Mouse (Mus musculus): ENCODE data around the gene Txndc2.

Txndc2 gene

DNA sequence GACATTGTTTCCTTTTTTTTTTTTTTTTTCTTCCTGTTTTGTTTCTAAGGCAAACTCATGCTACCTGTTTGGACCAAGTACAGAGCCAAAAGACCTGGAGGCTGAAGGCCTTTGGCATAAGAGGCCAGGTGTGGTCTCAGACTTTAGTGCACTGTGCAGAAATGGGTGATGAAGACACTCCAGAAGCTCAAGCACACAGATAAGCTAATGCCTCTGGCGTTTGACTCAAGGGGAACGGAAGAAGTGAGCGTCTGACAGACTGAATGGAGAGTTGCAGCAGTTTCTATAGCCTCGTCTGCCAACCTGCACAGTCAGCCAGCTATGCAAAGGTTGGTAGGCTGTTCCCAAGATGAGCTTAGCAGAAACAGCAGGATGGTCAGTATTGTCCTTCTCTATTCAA, 13.6 kb upstream of the Txndc2 start:
- DNase-seq: no peak

DNA sequence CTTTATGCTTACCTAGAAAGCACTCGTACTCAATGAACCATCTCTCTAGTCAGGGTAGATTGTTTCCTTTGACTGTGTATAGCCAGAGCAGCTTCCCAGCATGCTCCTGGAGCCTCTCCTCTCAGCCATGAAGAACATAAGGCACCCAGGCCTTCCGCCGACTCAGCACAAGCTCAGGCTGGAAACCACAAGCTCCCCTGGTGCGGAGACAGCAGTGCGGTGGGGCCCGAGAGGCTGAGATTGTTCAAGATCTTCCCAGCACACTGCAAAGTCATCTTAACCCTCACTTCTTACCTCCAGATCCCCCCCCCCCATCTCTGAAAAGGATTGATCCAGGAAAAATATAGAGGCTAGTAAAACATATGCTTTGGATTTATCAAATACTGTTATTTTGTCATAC, 8.6 kb upstream of the Txndc2 start:
- DNase-seq: no peak

DNA sequence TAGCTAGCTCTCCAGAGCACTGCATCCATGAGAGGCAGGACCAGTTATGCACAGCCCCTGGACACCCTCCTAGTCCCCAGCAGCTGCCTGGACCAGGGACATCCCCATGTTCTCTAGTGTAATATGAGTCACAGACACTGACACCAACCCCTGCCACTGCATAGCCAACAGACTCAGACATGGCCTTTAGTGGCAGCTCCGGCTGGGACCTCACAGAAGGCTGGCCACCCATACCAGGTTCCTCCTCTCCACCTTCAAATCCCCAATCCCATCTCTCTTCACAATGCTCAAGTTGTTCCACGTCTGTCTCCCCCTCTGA, 7.2 kb upstream of the Txndc2 start:
- no peak for DNase-seq

DNA sequence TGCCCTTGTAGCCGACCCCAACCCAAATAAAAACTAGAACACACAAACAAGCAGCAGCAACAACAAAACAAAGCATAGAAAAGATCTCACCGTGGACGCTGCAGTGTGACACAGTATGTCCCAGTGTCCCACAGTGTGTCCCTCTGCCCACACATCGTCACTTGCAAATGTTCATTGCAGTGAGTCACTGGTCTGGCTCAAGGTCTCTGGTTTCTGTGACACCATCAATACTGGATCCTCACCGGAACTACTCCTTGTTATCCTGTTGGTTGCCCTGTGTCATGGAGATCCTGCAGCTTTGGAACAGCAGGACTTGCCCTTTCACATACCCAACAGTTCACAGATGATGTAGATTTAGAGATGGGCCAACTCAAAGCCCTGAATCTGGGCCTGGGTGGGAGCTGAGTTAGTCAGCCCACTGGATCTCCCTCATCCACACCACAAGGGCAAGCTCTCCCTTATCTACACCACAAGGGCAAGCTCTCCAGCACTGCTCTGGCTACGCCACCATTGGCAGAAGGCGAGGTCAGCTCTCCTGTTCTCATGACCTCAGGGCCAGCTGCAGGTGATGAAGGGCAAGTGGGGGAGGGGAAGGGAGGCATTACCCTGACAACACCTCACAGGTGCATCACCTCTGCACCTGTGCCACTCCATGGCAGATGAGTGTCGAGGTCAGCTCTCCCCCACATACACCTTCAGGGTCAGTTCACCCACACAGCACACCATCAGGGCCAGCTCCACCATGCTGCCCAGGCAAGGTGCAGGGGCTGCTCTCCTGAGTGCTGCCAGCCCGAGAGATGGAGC, 6.6 kb upstream of the Txndc2 start:
- DNase-seq: no peak

- no peak for DNase-seq
Observed at GRCm38 (mm10) chr17:65647961-65648360, 6.0 kb upstream of the Txndc2 start.

DNA sequence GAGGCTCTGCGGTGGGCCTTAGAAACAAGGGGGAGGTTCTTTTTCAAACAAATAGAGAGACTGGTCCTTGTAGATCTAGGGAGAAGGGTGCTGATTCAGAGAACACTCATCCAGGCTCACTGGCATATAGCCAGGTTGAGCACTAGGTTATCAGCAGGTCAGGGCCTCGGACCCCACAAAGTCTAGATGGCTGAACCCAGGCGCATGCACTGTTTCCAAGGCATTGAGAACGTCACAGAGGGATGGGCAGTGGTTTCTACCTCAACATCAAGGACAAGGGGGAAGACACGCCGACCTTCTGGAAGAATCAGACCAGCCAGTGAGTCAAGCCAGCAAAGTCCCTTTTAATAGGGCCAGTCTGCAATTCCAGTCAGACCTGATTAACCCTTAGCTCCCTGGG, 5.3 kb upstream of the Txndc2 start:
- peak; percentile 63 for DNase-seq

- peak; percentile 85 for DNase-seq
Observed at GRCm38 (mm10) chr17:65643579-65643978, 1.6 kb upstream of the Txndc2 start.

DNA sequence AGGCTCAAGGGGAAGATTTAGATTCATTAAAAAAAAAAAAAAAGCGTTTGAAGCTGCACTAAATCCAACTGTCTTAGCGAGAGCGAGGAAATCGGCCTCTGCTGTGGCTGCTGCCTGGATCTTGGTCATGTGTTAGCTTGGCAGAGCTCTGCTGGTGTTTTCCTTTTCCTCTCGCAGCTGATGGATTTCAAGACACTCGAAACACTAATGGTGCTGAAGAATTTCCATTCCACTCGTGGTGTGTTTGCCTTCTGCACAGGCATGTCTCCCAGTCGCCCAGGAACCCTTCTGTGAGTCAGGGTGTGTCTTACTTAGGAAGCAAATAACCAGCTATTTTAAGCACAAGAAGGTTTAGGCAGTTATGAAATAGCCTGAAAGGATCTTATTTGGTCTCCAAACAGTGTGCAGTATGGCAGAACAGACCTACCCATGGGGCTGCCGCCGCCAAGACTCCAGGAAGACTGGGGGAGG, 1.1 kb upstream of the Txndc2 start:
- peak; percentile 89 for DNase-seq

DNA sequence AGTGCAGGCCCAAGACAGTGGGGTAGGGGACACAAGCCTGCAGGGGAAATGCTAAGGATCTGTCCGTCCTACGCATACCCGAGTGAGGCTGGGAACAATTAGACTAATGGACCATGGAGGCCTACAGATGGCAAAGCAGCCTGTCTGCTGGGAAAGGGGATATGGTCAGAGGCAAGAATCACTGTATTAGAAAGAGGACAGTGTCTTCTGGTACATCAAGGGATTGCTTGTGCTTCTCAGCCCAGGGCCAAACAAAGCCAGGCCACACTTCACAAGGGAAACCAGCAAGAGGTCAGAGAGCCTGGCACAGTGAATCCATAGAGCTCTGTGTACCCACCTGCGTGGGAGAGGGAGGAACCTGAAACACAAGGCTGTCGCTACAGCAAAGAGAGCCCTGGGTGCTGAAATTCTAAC, 617 bp upstream of the Txndc2 start:
- DNase-seq: no peak

- peak; percentile 31 for DNase-seq
Observed at GRCm38 (mm10) chr17:65639144-65639543, 2.8 kb downstream of the Txndc2 start.

DNA sequence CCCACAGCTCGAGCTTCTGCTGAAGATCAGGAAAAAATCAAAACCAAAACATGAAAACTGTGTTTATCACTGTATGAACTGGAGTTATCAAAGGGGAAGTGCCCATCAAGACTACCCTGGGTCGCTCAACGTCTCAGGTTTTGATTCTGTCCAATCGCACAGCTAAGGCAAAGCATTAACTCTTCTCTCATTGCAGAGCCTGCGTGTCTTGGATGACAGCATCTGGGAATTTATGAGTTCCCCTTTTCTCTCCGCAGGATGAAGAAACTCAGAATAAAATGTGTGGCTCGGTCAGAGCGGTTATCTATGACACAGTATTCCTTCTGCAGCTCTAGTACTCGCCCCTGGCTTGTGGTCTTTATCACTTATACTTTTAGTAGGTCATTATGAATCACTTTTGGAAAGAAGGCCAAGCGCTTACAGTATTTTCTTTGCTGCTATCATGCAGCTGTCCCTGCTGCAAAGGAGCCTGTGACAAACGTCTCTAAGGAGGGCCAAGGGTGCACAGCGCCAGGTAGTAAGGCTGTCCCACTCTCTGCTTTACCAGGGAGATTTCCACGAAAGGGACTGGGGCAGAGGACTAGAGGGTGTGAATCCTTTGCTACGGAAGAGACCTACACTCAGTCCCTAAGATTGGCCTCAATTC, 6.1 kb downstream of the Txndc2 start:
- DNase-seq: peak; percentile 35

- DNase-seq: peak; percentile 80
Observed at GRCm38 (mm10) chr17:65629943-65630342, 12.0 kb downstream of the Txndc2 start.

DNA sequence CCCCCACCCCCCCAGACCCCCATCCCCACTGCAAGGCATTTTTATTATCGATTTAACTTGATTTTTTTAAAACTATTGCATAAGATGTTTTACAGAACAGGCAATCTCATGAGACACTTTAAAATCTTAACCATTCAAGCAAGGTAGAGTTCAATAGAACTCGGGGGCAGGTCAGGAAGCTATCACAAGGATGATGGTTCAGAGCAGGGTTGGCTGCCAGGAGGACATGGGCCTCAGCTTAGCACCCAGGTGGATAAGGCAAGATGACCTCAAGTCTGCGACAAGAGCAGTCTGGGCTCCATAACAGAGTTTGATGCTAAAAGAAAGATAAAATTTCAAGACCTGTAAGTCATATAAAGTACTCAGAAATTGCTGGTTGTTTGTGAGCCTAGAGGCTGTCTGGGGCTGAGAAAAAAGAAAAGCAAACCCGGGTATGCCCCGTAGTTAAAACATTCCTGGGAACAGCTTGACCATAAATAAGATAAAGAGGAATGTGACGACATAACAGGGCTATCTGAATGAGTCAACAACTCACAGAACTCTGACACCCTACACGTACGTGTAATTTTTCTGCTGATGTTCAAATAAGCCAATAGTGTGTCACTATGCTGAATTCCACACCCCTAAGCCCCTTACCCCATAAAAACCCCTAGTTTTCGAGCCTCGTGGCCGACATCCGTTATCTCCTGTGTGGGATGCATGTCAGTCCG, 13.0 kb downstream of the Txndc2 start:
- peak; percentile 66 for DNase-seq

GRCm38 (mm10) chr17:65626301-65626700, 15.7 kb downstream of the Txndc2 start:
- peak; percentile 53 for DNase-seq

DNA sequence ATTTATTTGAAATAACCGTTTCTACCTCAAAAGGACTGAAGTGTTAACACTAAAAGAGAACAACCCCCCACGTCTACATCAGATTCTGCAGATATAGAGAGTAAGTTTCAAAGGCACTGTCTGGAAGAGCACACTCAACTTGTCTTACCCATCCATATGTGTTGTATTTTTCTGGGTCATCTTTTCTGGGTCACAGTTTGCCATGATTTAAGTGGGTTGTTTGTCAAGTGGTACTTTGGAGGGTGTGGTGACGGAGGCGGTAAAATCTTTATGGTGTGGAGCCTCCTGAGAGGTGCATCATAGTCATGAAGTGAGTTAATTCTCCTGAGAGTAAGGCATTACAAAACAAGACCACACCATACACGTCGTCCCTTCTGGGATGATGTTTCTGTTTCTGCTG, 16.4 kb downstream of the Txndc2 start:
- DNase-seq: peak; percentile 41

GRCm38 (mm10) chr17:65623130-65623529, 18.8 kb downstream of the Txndc2 start:
- DNase-seq: no peak

- no peak for DNase-seq
Observed at GRCm38 (mm10) chr17:65618431-65618830, 23.5 kb downstream of the Txndc2 start.

DNA sequence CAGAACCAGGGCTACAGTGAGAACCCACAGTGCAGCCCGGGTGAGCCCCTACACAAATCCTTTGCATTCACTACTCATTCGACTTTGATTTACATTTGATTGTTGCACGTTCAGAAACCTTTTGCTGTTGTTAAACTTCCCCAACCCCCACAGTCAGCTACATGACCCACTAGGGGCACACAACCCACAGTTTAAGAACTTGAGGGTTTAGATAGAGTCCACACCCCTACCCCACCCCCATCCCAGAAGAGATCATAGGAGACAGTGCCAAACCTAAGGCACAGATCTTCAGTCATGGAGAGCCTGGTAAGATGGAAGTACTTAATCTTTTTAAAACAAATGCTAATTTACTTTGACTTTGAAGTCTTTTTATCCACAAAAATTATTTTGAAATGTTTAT, 26.3 kb downstream of the Txndc2 start:
- DNase-seq: peak; percentile 76

DNA sequence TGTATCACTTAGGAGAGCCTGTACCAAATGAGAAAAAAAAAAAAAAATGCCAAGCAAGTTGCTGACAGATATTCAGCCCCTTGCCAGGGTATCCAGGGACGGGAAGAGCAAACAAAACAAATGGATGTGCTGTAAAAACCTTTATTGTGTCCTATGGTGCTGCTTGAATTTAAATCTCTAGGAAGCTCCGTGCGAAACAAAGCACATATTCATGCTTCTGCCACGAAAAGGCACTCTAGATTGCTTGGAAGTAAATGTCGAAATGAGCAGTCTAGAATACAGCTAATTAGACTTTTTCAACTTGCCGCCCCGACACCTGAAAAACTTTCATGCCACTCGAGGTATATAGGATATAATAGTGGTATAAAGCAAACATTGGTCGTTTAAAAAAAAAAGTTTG, 27.5 kb downstream of the Txndc2 start:
- no peak for DNase-seq

- peak; percentile 100 for DNase-seq
Observed at GRCm38 (mm10) chr17:65613463-65614412, 28.2 kb downstream of the Txndc2 start, which contains the start of gene Vapa. TSS of gene Vapa (minus strand) at chr17:65613555.

- no peak for DNase-seq
Observed at GRCm38 (mm10) chr17:65613142-65613462, 28.9 kb downstream of the Txndc2 start.

DNA sequence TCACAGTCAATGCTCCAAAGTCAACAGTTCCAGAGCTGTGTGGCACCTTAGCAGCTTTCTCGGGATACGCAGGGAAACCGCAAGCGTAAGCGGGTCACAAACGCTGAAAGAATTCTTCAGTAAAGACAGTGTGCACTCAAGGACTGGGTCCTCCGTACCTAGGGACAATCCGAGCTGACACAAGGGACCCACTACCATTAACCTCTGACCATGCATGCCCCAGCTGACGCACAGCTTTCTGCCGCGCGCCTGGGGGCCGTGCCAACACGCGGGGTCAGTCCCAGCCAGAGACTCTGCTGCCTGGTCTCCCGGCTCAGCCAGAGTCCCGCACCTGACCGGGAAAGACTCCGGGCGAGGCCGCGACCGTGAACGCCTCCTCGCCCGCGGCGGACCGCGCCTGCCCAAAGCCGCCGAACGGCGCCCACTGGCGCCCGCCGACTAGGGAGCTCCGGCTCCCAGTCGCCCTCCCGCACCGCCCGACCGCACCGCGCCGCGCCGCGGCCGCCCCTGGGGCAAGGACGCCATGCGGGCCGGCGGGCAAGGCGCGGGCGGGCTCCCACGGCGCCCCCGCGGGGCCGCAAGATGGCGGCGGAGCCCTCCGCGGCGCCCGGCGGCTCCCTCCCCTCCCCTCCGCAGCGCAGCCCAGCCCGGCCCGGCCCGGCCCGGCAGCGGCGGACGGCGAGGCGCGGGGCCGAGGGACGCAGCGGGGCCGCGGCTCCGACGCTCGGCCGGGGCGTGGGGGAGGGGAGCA, 29.4 kb downstream of the Txndc2 start:
- DNase-seq: peak; percentile 95

Measured in heart, adult 11 months (tissue).